Mouse (Mus musculus): ENCODE results near the gene Wwox. TPM values are rescaled to one million over a fixed set of nuclear protein-coding genes. Genes with fewer than 3 reads are reported as not detected.

Gene Wwox
- total RNA-seq, 2 experiments from 2014 or later = 14.2 to 14.3 TPM

GRCm38 (mm10) chr8:114973002-114973461 is 533.6 kb downstream of the Wwox start:
- no peak for TF ChIP-seq CTCF (conservative IDR thresholded peaks at IDR 0.05)
- no peak overlapping the region for H3K4me3 ChIP-seq
- H3K27ac ChIP-seq = no peak overlapping the region
- DNase-seq (ENCODE audit: low spot score in 2 of 2) = no peak

GRCm38 (mm10) chr8:114974336-114974950 is 535.0 kb downstream of the Wwox start:
- no peak for DNase-seq (ENCODE audit: low spot score in 2 of 2)
- H3K4me3 ChIP-seq = no peak overlapping the region
- no peak overlapping the region for H3K27ac ChIP-seq
- no peak for TF ChIP-seq CTCF (conservative IDR thresholded peaks at IDR 0.05)

- DNase-seq (ENCODE audit: low spot score in 2 of 2) = no peak
- H3K27ac ChIP-seq = no peak overlapping the region
- TF ChIP-seq CTCF (conservative IDR thresholded peaks at IDR 0.05) = no peak
- no peak overlapping the region for H3K4me3 ChIP-seq
These were observed 538.3 kb downstream of the Wwox start for GRCm38 (mm10) chr8:114977746-114978145.

- no peak for DNase-seq (ENCODE audit: low spot score in 2 of 2)
- Histone ChIP-seq H3K27ac (no peak overlapping the region), H3K4me3 (no peak overlapping the region)
- TF ChIP-seq CTCF (conservative IDR thresholded peaks at IDR 0.05) = no peak
These were observed 538.9 kb downstream of the Wwox start for GRCm38 (mm10) chr8:114978206-114978960.

GRCm38 (mm10) chr8:114979671-114980070 is 540.2 kb downstream of the Wwox start:
- Histone ChIP-seq H3K27ac (no peak overlapping the region), H3K4me3 (no peak overlapping the region)
- no peak for DNase-seq (ENCODE audit: low spot score in 2 of 2)
- no peak for TF ChIP-seq CTCF (conservative IDR thresholded peaks at IDR 0.05)

GRCm38 (mm10) chr8:114982762-114983161 is 543.3 kb downstream of the Wwox start:
- Histone ChIP-seq H3K4me3 (no peak overlapping the region), H3K27ac (no peak overlapping the region)
- TF ChIP-seq CTCF (conservative IDR thresholded peaks at IDR 0.05) = no peak
- DNase-seq (ENCODE audit: low spot score in 2 of 2) = no peak

GRCm38 (mm10) chr8:114984500-114984899 is 545.0 kb downstream of the Wwox start:
- H3K4me3 ChIP-seq = no peak overlapping the region
- H3K27ac ChIP-seq = no peak overlapping the region
- DNase-seq (ENCODE audit: low spot score in 2 of 2) = no peak
- TF ChIP-seq CTCF (conservative IDR thresholded peaks at IDR 0.05) = no peak

GRCm38 (mm10) chr8:114985996-114986395 is 546.5 kb downstream of the Wwox start:
- H3K27ac ChIP-seq = no peak overlapping the region
- no peak overlapping the region for H3K4me3 ChIP-seq
- DNase-seq (ENCODE audit: low spot score in 2 of 2) = no peak
- no peak for TF ChIP-seq CTCF (conservative IDR thresholded peaks at IDR 0.05)

- no peak overlapping the region for H3K27ac ChIP-seq
- no peak for TF ChIP-seq CTCF (conservative IDR thresholded peaks at IDR 0.05)
- DNase-seq (ENCODE audit: low spot score in 2 of 2) = no peak
- no peak overlapping the region for H3K4me3 ChIP-seq
These were observed 547.5 kb downstream of the Wwox start for GRCm38 (mm10) chr8:114986971-114987370.

- no peak for TF ChIP-seq CTCF (conservative IDR thresholded peaks at IDR 0.05)
- no peak for DNase-seq (ENCODE audit: low spot score in 2 of 2)
- Histone ChIP-seq H3K27ac (no peak overlapping the region), H3K4me3 (no peak overlapping the region)
These were observed 551.6 kb downstream of the Wwox start for GRCm38 (mm10) chr8:114990865-114991613.

GRCm38 (mm10) chr8:115000736-115001135 is 561.3 kb downstream of the Wwox start:
- H3K27ac ChIP-seq = no peak overlapping the region
- H3K4me3 ChIP-seq = no peak overlapping the region
- no peak for DNase-seq (ENCODE audit: low spot score in 2 of 2)
- no peak for TF ChIP-seq CTCF (conservative IDR thresholded peaks at IDR 0.05)

GRCm38 (mm10) chr8:115005021-115005420 is 565.6 kb downstream of the Wwox start:
- Histone ChIP-seq H3K4me3 (no peak overlapping the region), H3K27ac (no peak overlapping the region)
- DNase-seq (ENCODE audit: low spot score in 2 of 2) = no peak
- no peak for TF ChIP-seq CTCF (conservative IDR thresholded peaks at IDR 0.05)

GRCm38 (mm10) chr8:115006561-115006960 is 567.1 kb downstream of the Wwox start:
- H3K4me3 ChIP-seq = no peak overlapping the region
- TF ChIP-seq CTCF (conservative IDR thresholded peaks at IDR 0.05) = no peak

More at GRCm38 (mm10) chr8:115006561-115006960, 567.1 kb downstream of the Wwox start:
- H3K27ac ChIP-seq = no peak overlapping the region
- no peak for DNase-seq (ENCODE audit: low spot score in 2 of 2)

Measured in layer of hippocampus, adult 2 months (tissue).